Mouse (Mus musculus): ENCODE results near the gene Nt5c2. TPM values are rescaled to one million over a fixed set of nuclear protein-coding genes. Genes with fewer than 3 reads are reported as not detected.

Nt5c2 gene
- polyA plus RNA-seq, 1 experiment from 2014 or later: 70.4 TPM

GRCm38 (mm10) chr19:46848381-46849268, 166.3 kb downstream of the Nt5c2 start:
- H3K4me1 ChIP-seq: peaks cover 12% of the 10 kb centered on the region; the same call in 1 of the 2 replicates
- peak overlapping the region; percentile 77 for H3K27ac ChIP-seq
- H3K9ac ChIP-seq: no peak overlapping the region
- ATAC-seq (ENCODE audit: insufficient number of reproducible peaks, low FRiP score, low TSS enrichment, low read depth): 0 out of 2 replicates have a peak, but pooled peaks have one; percentile 22
- H3K4me2 ChIP-seq: 0 out of 2 replicates have a peak overlapping the region, but pooled peaks have one; percentile 5
- H3K9me3 ChIP-seq: no peaks in the 10 kb centered on the region
- H3K27me3 ChIP-seq: no peaks in the 10 kb centered on the region
- no peak overlapping the region for H3K4me3 ChIP-seq
- WGBS: 43% methylated on average over 14 of the region's 14 CpGs
- no peaks in the 10 kb centered on the region for H3K36me3 ChIP-seq

- 72% methylated on average over 5 of the region's 5 CpGs for WGBS
- H3K36me3 ChIP-seq: no peaks in the 10 kb centered on the region
Observed at GRCm38 (mm10) chr19:46846459-46846858, 168.5 kb downstream of the Nt5c2 start.

GRCm38 (mm10) chr19:46846056-46846455, 168.9 kb downstream of the Nt5c2 start:
- H3K4me3 ChIP-seq: no peak overlapping the region
- H3K4me2 ChIP-seq: no peak overlapping the region
- peaks cover 12% of the 10 kb centered on the region; the same call in 1 of the 2 replicates for H3K4me1 ChIP-seq
- H3K9me3 ChIP-seq: no peaks in the 10 kb centered on the region
- no peak overlapping the region; the same call in 1 of the 2 replicates for H3K27ac ChIP-seq
- no peaks in the 10 kb centered on the region for H3K27me3 ChIP-seq
- ATAC-seq (ENCODE audit: insufficient number of reproducible peaks, low FRiP score, low TSS enrichment, low read depth): no peak
- 82% methylated on average over 7 of the region's 7 CpGs for WGBS
- H3K9ac ChIP-seq: no peak overlapping the region
- H3K36me3 ChIP-seq: no peaks in the 10 kb centered on the region

More at GRCm38 (mm10) chr19:46846459-46846858, 168.5 kb downstream of the Nt5c2 start:
- ATAC-seq (ENCODE audit: insufficient number of reproducible peaks, low FRiP score, low TSS enrichment, low read depth): no peak
- Histone ChIP-seq H3K4me3 (no peak overlapping the region), H3K27me3 (no peaks in the 10 kb centered on the region), H3K9me3 (no peaks in the 10 kb centered on the region), H3K4me1 (peaks cover 12% of the 10 kb centered on the region; the same call in 1 of the 2 replicates), H3K9ac (no peak overlapping the region), H3K4me2 (no peak overlapping the region), H3K27ac (no peak overlapping the region; the same call in 1 of the 2 replicates)

- ATAC-seq (ENCODE audit: insufficient number of reproducible peaks, low FRiP score, low TSS enrichment, low read depth): no peak
- no peaks in the 10 kb centered on the region for H3K27me3 ChIP-seq
- no peak overlapping the region for H3K4me2 ChIP-seq
- no peak overlapping the region for H3K27ac ChIP-seq
- H3K9me3 ChIP-seq: no peaks in the 10 kb centered on the region
- H3K4me1 ChIP-seq: 0 out of 2 replicates have a peak, but pooled peaks cover 3% of the 10 kb centered on the region
- H3K4me3 ChIP-seq: no peak overlapping the region
- H3K36me3 ChIP-seq: no peaks in the 10 kb centered on the region
- 60% methylated on average over 2 of the region's 2 CpGs for WGBS
- H3K9ac ChIP-seq: no peak overlapping the region
Observed at GRCm38 (mm10) chr19:46843030-46843429, 171.9 kb downstream of the Nt5c2 start.

GRCm38 (mm10) chr19:46841016-46841415, 173.9 kb downstream of the Nt5c2 start:
- ATAC-seq (ENCODE audit: insufficient number of reproducible peaks, low FRiP score, low TSS enrichment, low read depth): no peak
- no peaks in the 10 kb centered on the region for H3K9me3 ChIP-seq
- H3K4me2 ChIP-seq: no peak overlapping the region
- H3K27me3 ChIP-seq: no peaks in the 10 kb centered on the region
- 0 out of 2 replicates have a peak, but pooled peaks cover 3% of the 10 kb centered on the region for H3K4me1 ChIP-seq
- no peak overlapping the region for H3K9ac ChIP-seq
- no peak overlapping the region for H3K4me3 ChIP-seq
- 70% methylated on average over 4 of the region's 4 CpGs for WGBS
- H3K36me3 ChIP-seq: no peaks in the 10 kb centered on the region
- no peak overlapping the region for H3K27ac ChIP-seq

- Histone ChIP-seq H3K27ac (no peak overlapping the region), H3K9me3 (no peaks in the 10 kb centered on the region), H3K27me3 (no peaks in the 10 kb centered on the region), H3K9ac (no peak overlapping the region), H3K36me3 (no peaks in the 10 kb centered on the region), H3K4me3 (no peak overlapping the region), H3K4me2 (no peak overlapping the region), H3K4me1 (0 out of 2 replicates have a peak, but pooled peaks cover 3% of the 10 kb centered on the region)
- no peak for ATAC-seq (ENCODE audit: insufficient number of reproducible peaks, low FRiP score, low TSS enrichment, low read depth)
- WGBS: 84% methylated on average over 11 of the region's 11 CpGs
Observed at GRCm38 (mm10) chr19:46837290-46838079, 177.5 kb downstream of the Nt5c2 start.

GRCm38 (mm10) chr19:46836085-46836484, 178.9 kb downstream of the Nt5c2 start:
- Histone ChIP-seq H3K27me3 (no peaks in the 10 kb centered on the region), H3K36me3 (no peaks in the 10 kb centered on the region), H3K9me3 (no peaks in the 10 kb centered on the region), H3K4me3 (no peak overlapping the region), H3K4me2 (no peak overlapping the region), H3K4me1 (0 out of 2 replicates have a peak, but pooled peaks cover 3% of the 10 kb centered on the region), H3K9ac (no peak overlapping the region), H3K27ac (no peak overlapping the region)
- 86% methylated on average over 3 of the region's 3 CpGs for WGBS
- no peak for ATAC-seq (ENCODE audit: insufficient number of reproducible peaks, low FRiP score, low TSS enrichment, low read depth)

- Histone ChIP-seq H3K4me2 (no peak overlapping the region), H3K4me1 (0 out of 2 replicates have a peak, but pooled peaks cover 3% of the 10 kb centered on the region), H3K27me3 (no peaks in the 10 kb centered on the region), H3K9ac (no peak overlapping the region), H3K27ac (no peak overlapping the region), H3K9me3 (no peaks in the 10 kb centered on the region), H3K36me3 (no peaks in the 10 kb centered on the region), H3K4me3 (no peak overlapping the region)
- 71% methylated on average over 4 of the region's 4 CpGs for WGBS
- ATAC-seq (ENCODE audit: insufficient number of reproducible peaks, low FRiP score, low TSS enrichment, low read depth): no peak
Observed at GRCm38 (mm10) chr19:46835339-46835738, 179.6 kb downstream of the Nt5c2 start.

- Histone ChIP-seq H3K27ac (no peak overlapping the region), H3K27me3 (no peaks in the 10 kb centered on the region), H3K4me3 (no peak overlapping the region), H3K9me3 (no peaks in the 10 kb centered on the region), H3K4me1 (no peaks in the 10 kb centered on the region), H3K36me3 (no peaks in the 10 kb centered on the region), H3K9ac (no peak overlapping the region), H3K4me2 (no peak overlapping the region)
- no peak for ATAC-seq (ENCODE audit: insufficient number of reproducible peaks, low FRiP score, low TSS enrichment, low read depth)
- WGBS: 82% methylated on average over 5 of the region's 5 CpGs
Observed at GRCm38 (mm10) chr19:46834301-46834700, 180.7 kb downstream of the Nt5c2 start.

Measured in limb, embryonic 15.5 days (tissue).